Comparison of ENCODE assay signal across 10 mouse cellular contexts in the genomic region with DNA sequence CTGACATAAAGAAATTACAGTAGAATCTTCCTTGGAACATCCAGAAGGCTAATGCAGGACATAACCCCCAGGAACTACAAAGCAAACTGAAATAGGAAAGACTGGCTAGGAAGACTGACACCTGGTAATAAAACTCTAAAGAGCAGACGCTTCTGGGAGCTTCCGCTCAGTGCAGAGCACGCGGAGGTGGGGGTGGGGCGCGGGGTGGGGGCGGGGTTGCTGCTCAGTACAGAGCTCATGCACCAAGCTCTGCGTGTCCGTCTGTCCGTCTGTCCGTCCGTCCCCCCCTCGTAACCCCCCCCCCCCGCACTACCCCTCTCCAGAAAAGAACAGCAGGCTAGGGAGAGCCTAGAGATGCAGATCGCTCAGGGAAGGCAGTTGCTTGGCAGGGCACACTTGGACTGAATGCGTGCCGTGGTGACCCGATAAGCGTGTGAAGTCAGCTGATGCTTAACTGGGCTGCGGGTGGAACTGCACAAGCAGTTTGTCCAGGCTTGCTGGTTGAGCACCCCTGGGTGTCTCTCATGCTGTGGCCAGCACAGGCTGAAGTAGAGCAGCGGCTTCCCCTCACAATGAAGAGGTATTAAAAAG.
DNase-seq lines count a peak whose midpoint lies in the region; ATAC-seq and TF ChIP-seq lines count a peak whose summit lies in the region.
"Had no signal": no experiment of that assay in that cellular context is flagged by ENCODE, and none has a peak within 500 bp of the region (broad histone marks: within the 10 kb centered on the region; RNA-seq: fewer than 3 reads in every experiment).

No protein-coding gene starts in this region.

- H3K36me3 ChIP-seq in lung, embryonic 16.5 days (ENCODE audit: control insufficient read depth, insufficient read depth, low read length): no peaks in the 10 kb centered on the region
- H3K36me3 ChIP-seq: neural tube, embryonic 13.5 days had no signal

- 0 out of 2 replicates have a peak overlapping the region, but pooled peaks have one; percentile 16 for H3K4me2 ChIP-seq in lung, embryonic 16.5 days (ENCODE audit: low read depth, low read length)
- H3K4me2 ChIP-seq: neural tube, embryonic 13.5 days had no signal

- no peak for TF ChIP-seq CTCF in gastrocnemius, adult 2 months (IDR thresholded peaks at IDR 0.05)

- no peaks in the 10 kb centered on the region for H3K4me1 ChIP-seq in lung, embryonic 16.5 days (replicated peaks; ENCODE audit: control insufficient read depth, insufficient read depth, low read length)
- H3K4me1 ChIP-seq: neural tube, embryonic 13.5 days had no signal

- peak overlapping the region; percentile 37 for H3K4me3 ChIP-seq in gastrocnemius, adult 2 months
- no peak overlapping the region for H3K4me3 ChIP-seq in lung, embryonic 16.5 days (ENCODE audit: low read length)
- H3K4me3 ChIP-seq: erythroblast, embryonic 14.5 days; neural tube, embryonic 13.5 days had no signal

- H3K27me3 ChIP-seq in lung, embryonic 16.5 days (ENCODE audit: control insufficient read depth, insufficient read depth, low read depth, low read length): no peaks in the 10 kb centered on the region
- H3K27me3 ChIP-seq: neural tube, embryonic 13.5 days had no signal

- intact Hi-C loops in gastrocnemius, adult 2 months (cut with DNase I): no loop called here
- intact Hi-C loops in gastrocnemius, postnatal 36 days (cut with DNase I): no loop called here

- 74% methylated on average over 21 of the region's 21 CpGs for WGBS in lung, embryonic 16.5 days

- ATAC-seq in lung, embryonic 16.5 days (ENCODE audit: low read depth): no peak

- H3K9me3 ChIP-seq in lung, embryonic 16.5 days (ENCODE audit: control insufficient read depth, low read length): no peaks in the 10 kb centered on the region
- H3K9me3 ChIP-seq: neural tube, embryonic 13.5 days had no signal

- DNase-seq in gastrocnemius, adult 2 months: no peak
- DNase-seq in gastrocnemius, postnatal 36 days: no peak
- DNase-seq in lung, postnatal 10 days: no peak
- DNase-seq in induced T-regulatory cell, adult 2 months (ENCODE audit: low read depth): peak; percentile 14
- peak; percentile 13 for DNase-seq in neural tube, embryonic 10.5 days (ENCODE audit: extremely low spot score, low spot score)
- DNase-seq in right cerebral cortex, adult 18-20 months: no peak
- DNase-seq in layer of hippocampus, postnatal 10 days (ENCODE audit: low spot score in 2 of 2): no peak

- H3K9ac ChIP-seq in lung, embryonic 16.5 days (ENCODE audit: low read length): no peak overlapping the region
- H3K9ac ChIP-seq: neural tube, embryonic 13.5 days had no signal

- no peak overlapping the region for H3K27ac ChIP-seq in gastrocnemius, adult 2 months
- H3K27ac ChIP-seq in lung, embryonic 16.5 days (ENCODE audit: low read length): no peak overlapping the region
- H3K27ac ChIP-seq: neural tube, embryonic 13.5 days had no signal

Comparison
In these comparisons a context has a peak if more than half of its experiments do, and no peak if none do; other contexts are left out.
1. DNase-seq: peak in induced T-regulatory cell, adult 2 months (single experiment) and neural tube, embryonic 10.5 days (single experiment); none in gastrocnemius, adult 2 months (single experiment), gastrocnemius, postnatal 36 days (0 of 2), lung, postnatal 10 days (single experiment), right cerebral cortex, adult 18-20 months (single experiment) and layer of hippocampus, postnatal 10 days (0 of 2).